Mouse (Mus musculus): Measurements from ENCODE around the gene Ntpcr.

The Ntpcr gene

GRCm38 (mm10) chr8:125775031-125775430 lies 45.3 kb downstream of the Ntpcr start:
- DNase-seq (ENCODE audit: low read depth, low spot score): no peak

DNA sequence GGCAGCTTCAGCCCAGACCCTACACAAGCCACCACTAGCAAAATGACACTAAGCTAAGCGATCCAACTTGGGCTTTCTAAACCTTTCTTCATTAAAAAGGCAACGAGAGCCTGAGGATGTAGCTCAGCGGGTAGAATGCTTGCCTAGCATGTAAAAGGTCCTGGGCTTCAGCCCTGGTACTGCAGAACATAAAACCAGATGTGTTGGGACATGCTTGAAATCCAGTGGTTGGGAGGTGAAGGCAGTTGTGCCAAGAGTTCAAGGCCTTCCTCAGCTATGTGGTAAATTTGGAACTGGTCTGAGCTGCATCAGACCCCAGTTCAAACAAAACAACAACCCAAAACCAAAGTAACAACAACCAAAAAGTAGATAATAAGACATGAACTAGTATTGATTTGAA lies 46.6 kb downstream of the Ntpcr start:
- no peak for DNase-seq (ENCODE audit: low read depth, low spot score)

DNA sequence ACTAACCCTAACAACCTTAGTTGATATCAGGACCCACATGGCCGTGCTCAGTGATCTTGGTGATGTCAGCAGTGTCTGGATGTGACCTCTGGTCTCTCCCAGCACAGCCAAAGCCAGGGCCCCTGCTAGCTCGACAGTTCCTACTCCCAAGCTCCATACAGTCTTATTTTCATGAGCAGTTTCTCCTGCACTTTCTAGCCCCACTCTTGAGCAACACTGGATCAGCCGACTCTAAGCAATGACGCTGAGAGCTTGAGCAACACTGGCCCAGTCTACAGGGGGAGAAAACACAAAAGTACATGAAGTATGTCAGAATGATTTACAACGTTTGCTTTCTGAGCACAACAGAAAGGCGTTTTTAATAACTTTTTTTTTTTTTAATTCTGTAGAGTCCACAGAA lies 47.0 kb downstream of the Ntpcr start:
- DNase-seq (ENCODE audit: low read depth, low spot score): no peak

DNA sequence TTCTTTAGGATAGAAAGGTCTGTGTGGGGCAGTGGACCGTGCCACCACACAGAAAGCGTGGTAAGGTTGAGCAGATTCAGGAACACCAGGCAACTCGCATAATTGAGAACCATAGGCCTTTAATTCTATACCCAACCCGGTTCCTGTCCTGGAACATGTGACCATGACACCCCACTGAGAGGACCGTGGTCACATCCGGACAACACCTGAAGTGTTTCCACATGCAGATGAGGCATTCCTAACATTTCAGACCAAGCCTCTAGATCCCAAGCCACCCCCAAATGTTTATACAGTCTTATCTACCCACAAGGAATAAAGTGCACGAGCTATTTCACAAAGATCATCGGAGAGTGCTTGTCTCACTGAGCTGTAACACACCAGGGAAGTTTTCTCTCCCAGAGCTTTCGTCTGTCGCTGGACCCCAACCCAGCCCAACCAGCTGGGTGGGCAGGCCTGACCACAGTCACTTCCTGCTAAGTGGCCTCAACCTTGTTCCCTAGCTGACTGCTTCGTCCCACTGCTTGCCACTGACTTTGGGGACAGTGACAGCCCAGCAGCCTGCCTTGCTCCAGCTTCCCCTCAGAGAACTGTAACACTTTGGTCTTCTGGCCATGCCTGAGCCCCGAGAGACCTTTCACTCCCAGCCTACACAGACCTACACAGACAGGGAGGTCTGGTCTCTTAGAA lies 47.9 kb downstream of the Ntpcr start:
- no peak for DNase-seq (ENCODE audit: low read depth, low spot score)

GRCm38 (mm10) chr8:125778919-125779318 lies 49.2 kb downstream of the Ntpcr start:
- no peak for DNase-seq (ENCODE audit: low read depth, low spot score)

DNA sequence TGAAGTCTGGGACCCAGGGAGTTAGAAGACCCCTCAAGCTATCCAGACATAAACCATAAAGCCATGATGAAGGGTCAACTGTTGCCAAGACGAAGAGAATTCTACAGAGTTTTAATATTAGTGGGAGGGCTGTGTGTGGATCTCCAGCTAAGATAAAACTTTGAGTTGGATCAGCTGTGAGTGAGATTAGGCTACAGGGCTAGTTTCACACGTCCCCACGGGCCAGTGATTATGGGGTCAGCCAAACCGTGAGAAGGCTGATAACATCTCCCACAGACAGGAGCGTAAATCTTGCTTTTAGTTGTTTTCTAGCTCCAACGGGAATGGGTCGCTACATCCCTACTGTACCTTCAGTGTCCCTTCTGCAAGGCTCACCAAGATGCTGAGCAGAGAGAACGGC lies 49.9 kb downstream of the Ntpcr start:
- DNase-seq (ENCODE audit: low read depth, low spot score): no peak

GRCm38 (mm10) chr8:125782161-125782560 lies 52.4 kb downstream of the Ntpcr start:
- DNase-seq (ENCODE audit: low read depth, low spot score): no peak

DNA sequence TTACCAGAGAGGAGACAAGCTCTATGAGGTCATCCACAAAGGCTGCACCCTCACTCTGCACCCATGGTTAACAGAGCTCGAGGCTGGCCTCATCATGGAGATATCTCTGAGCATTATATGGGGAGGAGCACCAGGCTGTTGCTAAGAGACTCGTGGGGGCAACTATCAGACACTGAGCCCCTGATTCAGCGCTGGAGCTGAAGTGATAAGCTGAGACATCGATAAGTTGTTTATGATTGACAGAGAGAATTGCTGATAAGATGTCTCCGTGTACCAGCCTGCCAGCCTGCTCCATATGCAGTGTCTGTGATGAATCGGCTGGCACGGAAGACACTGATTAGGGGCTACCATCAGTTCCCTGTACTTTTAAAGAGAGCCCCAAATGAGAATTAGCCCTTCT lies 57.1 kb downstream of the Ntpcr start:
- no peak for DNase-seq (ENCODE audit: low read depth, low spot score)

GRCm38 (mm10) chr8:125792816-125793455 lies 63.2 kb downstream of the Ntpcr start:
- no peak for DNase-seq (ENCODE audit: low read depth, low spot score)

DNA sequence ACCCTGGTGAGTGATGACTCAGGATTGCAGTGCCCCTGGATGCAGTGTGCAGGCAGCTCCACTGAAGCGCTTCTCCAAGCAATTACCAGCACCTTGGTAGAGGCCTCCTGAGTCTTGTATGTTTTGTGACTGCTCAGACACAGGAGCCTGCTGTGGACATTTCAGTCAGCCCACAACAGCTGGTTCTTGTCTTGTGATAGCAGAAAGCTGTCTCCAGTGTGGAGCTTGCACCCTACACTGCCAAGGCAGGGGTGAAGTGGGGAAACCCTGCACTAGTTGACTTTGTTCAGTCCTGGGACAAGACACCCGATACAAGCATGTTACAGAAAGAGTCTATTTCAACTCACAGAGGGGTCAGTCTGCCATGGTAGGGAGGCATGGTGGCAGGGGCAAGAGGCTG lies 65.6 kb downstream of the Ntpcr start:
- DNase-seq (ENCODE audit: low read depth, low spot score): no peak

DNA sequence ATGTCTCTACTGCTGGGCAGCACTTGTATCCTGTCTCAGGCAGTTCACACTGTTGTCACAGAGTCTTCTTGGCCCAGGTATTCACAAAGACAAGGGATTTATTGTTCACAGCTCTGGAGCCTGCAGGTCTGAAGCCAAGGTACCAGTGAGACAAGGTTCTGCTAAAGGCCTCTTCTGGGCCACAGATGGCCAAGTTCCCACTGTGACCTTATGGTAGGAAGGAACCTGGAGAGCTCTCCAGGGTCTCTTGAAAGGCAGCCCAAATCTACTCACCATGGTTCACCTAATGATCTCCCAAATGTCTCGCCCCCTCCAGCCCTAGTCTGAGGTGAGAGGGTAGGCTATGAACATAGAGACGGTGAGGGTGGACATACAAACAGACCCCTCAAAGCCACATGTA lies 67.2 kb downstream of the Ntpcr start:
- DNase-seq (ENCODE audit: low read depth, low spot score): no peak
